Mouse (Mus musculus) urinary bladder, postnatal 10 days (tissue): ENCODE measurements at regions not wholly inside any gene's neighbourhood (a gene's known extent, or its start where the extent isn't known, plus 50 kb on each side); places are given as distances from the start of the nearest gene placed in this dataset.
"Not testable (repeated sequence)": the region's sequence is repeated elsewhere in the genome, so short reads cannot be mapped to it uniquely, and the experiment has no call there.

Source experiments
- DNase-seq: peaks from one replicate; pipeline ENCODE4 v3.0.0; 2022; ENCODE audit warnings: low spot score

GRCm38 (mm10) chr1:165017793-165018192 lies 82.5 kb upstream of the Xcl1 start:
- DNase-seq = no peak

- no peak for DNase-seq
Measured at GRCm38 (mm10) chr1:165014328-165014727, 79.0 kb upstream of the Xcl1 start.

GRCm38 (mm10) chr1:165013428-165013827 lies 78.1 kb upstream of the Xcl1 start:
- no peak for DNase-seq

DNA sequence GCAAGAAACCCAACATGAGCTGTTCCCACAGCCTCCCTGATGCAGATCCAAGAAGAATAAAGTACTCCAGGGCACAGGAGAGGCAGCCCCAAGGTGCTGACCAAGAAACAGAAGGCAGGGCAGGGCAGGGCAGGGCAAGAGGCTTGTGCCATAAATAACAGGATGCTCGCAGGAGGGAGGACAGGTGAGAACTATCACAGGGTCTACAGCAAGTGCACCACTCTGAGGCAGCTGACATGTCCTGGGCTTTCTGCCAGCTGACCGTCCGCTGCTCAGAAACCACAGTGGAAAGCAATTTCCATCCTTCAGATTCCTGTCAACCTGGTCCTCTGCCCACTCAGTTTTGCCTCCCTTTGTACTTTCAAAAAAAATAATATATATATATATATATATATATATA lies 77.0 kb upstream of the Xcl1 start:
- DNase-seq = no peak

GRCm38 (mm10) chr1:164999515-164999914 lies 64.2 kb upstream of the Xcl1 start:
- no peak for DNase-seq

DNA sequence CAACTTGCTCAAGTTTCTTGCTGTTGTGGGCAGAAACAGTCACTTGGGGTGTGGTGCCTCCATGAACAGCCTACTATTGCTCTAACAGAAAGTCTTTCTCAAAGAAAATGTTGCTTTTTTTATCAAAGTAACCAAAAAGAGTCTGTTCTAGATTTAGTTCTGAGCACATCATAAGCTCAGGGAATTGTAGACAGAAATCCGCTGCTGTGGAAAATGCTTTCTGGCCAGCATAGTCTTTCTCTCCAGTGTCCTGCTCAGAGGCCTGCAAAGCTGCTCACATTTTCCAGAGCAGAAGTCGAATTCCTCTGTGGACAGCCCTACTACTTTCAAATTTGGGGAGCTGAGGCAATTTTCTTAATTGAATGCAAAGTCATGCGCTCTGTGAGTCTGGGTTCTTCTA lies 63.3 kb upstream of the Xcl1 start:
- no peak for DNase-seq

GRCm38 (mm10) chr1:164997660-164998059 lies 62.3 kb upstream of the Xcl1 start:
- no peak for DNase-seq

DNA sequence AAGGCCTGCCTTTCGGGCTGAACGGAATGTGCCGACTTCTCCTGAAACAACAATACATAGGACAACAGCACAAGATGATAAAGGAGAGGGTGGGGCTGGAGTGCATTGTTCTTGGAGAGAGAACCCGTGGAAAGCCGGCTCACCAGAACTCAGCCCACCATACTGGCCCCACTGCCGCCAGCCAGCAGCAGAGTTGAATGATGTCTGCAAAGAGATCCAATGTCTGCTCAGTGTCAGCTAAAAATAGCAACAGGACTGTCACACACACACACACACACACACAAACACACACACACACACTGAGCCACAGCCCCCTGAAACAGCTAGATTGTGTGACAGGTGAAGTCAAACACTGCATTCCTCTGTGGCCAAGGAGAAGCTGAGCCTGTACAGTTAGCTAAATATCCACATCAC lies 58.9 kb upstream of the Xcl1 start:
- DNase-seq = no peak

DNA sequence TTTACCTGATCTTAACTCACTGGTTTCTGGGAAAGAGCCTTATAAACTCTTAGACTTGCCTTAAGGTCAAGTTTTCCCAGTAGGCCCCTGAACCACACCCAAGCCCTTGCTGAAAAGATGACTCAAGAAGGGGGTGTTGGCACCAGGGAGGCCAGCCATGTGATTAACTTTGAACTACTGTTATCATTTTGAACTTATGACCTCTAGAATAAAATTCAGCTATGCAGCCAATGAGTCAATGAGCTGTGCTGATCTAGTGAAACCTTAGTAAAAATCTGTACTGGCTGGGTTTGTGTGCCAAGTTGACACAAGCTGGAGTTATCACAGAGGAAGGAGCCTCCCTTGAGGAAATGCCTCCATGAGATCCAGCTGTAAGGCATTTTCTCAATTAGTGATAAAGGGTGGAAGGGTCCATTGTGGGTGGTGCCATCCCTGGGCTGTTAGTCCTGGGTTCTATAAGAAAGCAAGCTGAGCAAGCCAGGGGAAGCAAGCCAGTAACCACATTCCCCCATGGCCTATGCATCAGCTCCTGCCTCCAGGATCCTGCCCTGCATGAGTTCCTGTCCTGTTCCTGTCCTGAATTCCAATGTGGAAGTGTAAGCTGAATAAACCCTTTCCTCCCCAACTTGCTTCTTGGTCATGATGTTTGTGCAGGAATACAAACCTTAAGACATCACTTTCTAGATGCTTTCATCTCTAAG lies 58.0 kb upstream of the Xcl1 start:
- not testable (repeated sequence) for DNase-seq

DNA sequence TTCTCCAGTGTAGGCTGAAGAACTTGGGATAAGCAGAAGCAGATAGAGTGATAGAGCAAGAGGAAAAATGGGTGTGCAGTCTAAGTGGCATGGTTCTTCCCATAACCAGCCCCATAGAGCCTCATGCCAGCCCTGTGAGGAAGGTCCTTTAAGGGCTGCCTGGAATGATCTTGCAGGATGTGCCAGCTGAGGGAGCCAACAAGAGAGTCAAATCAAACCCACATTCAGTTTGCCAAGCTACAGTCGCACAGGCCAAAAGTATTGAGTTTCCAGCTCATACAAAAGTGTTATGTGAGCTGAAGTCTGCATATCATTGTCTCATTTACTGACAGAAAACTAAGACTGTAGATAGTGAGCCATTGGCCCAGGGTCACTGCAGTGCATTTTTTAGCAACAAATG lies 53.7 kb upstream of the Xcl1 start:
- no peak for DNase-seq

DNA sequence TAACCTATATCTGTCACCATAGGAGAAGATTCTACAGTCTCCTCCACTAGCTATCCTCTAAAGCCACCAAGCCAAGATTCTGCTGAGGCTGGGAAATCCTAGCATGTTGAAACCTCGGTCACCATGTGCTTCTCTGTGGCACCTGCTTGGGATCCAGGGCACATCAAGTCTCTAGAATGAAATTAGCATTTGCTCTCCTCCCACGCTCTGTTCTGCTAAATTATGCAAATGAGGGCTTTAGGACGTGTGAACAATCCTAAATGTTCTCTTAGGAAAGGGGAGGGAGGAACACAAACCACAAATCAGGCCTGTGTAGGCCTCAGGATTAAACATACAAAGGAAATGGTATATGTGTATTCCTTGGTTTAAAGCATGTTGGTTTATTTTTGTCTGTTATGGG lies 52.9 kb upstream of the Xcl1 start:
- DNase-seq = no peak

DNA sequence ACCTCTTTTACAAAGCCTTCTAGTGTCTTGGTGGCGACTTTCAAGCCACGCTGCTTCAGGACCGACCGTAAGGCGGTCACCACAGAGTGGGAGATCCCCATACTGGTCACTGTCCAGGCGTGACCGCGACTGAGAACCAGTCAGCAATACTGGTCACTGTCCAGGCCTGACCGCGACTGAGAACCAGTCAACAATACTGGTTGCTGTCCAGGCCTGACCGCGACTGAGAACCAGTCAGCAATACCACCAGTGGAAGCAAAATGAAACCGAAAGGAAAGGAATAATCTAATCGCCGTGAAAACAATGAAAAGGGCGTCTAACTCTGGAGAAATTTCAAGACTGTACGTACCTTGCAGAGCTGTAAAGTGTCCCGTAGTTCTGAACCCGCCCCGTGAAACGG lies 50.2 kb upstream of the Xcl1 start:
- not testable (repeated sequence) for DNase-seq
